Mouse (Mus musculus) naive thymus-derived CD4-positive, alpha-beta T cell, adult 2 months (primary cell): ENCODE results near the gene Cops2.

Source experiments
- DNase-seq: peaks from one replicate; pipeline ENCODE4 v3.0.0-alpha.2; 2011; ENCODE audit warnings: low read depth

Cops2 gene

DNA sequence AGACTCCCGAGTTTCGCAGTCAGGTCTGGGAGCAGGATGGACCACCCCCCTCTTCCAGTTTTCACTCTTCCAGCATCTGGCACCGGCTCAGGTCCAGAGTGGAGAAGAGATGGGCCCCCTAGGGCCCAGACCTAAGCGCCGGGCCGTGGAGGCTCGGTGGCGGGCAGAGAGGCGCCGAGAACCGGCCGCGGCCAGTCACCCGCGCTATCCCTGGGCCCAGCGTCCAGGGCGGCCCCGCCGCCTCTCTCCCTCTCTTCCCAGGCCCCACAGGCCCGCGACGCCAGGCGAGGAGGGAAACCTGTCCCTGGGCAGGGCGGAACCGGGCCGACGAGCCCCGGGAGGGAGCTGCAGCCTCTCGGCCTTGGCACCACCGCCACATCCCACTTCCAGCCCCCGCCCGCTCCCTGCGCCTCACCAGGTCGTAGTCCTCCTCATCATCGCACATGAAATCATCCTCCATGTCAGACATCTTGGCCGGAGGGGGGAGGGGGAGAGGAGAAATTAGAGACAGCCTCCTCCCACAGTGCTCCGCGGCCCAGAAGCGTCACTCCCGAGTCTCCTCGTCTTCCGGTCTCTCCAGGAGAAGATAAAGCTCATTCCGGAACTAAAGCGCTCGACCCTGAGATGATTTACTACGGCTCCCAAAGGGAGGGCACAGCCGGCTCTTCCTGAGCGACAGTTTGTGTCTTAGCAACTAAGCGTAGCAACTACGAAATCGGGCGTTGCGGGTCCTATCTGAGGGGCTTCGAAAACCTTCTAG, at the start of gene Cops2, which contains the start of gene Galk2:
Gene Cops2 (minus strand): TSS at position 619 of the 760 bp plus-strand sequence.
Gene Galk2 (plus strand): TSS at position 589 of the 760 bp plus-strand sequence.
- peak; percentile 97 for DNase-seq

DNA sequence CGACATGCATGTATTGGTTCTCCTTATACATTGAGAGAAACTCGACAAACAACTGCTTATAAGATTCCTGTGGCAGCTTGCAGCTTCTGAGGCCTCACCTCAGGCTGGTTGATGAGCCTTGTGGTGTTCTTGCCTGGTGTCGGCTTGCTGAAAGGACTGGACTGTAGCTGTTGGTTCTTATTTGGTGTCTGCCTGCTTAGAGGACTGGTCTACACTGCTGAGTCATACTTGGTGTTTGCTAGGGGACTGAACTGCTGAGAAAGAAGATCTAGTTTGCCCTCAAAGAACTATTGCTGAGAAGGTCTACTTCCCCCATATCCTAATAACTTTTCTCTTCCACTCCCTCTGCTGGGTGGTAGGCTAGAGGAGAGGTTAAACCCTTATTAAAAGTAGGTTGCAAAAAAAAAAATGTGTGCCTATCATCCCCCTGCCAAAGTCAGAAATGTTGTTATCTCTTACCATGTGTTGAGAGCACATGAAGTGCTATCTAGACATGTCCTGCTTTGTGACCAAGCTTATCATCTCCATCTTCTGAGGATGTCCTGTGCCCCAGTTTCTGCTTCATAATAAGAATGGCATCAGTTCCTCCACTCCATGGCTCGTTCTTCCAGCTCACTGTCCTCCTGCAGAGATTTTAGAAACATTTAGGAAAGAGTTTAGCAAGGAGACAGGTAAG, 48.8 kb upstream of the Cops2 start:
- no peak for DNase-seq

DNA sequence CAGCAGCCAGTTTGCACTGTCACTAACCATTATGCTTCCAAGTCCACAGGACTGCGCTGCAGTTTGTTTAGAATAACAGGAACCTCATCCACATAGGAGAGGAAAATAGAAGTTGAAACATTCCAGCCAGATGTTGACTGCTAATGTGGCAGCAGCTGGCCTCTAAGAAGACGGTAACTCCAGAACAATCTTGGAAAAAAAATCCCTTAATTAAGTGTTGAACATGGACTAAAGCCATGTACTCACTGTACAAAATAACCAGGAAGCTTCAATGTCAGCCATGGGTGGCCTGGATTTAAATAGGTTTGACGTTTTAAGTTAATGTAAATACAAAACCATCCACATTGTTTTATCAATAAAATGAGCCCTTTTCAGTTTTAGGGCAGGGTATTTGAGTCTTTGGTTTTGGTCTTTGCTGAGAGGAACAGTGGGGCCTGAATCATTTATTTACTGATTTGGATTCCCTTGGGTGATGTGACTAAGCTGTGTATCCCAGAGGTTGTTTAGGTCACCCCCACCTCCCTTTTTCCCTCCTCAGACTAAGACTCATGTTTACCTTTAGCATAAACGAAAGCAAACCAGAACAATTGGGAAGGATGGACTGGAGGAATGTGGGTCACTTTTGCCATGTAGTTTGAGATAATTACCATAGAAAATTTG, 47.6 kb upstream of the Cops2 start:
- DNase-seq, result no peak

DNA sequence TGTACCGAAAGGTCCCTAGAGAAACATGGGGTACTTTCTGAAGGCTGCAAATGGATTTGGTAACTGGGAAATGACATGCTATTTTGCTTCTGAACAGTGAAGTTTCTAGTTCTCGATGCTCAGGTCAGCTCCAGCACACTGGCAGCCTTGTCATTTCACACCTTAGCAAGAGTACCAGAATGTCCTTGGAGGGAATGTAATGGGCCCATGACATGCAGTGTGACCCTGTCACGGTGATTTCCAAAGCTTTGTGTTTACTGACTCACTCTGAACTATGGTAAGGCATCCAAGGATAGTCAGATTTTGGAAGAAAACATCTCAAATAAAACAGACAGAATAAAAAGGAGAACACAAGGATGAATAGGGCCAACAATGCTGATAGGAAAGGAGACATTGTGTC, 42.5 kb upstream of the Cops2 start:
- DNase-seq, result no peak

DNA sequence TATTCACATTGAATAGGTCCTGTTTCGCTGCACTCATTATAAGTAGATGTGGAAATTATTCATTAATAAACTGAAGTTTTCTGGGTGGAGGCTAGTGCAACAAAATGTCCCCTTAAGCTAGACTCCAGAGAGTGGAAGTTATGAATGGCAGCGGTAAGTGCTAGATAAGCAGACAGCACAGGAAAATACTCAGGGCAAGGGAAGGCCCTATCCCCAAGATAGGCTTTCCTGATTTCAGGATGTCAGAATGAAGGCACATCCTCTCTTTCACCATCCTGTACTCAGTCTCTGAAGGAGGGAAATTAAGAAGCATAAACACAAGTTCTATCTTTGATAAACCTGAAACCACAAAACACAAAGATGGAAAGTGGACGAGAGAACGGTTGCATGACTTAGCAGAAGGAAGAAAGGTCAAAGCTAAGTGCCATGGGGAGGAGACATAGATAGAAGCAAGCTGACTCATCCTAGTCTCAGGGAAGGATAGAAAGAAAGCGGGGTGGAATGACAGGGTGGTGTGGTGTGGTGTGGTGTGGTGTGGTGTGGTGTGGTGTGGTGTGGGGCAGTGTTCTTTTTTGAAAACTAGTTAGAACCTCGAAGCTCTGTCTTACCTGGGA, 42.0 kb upstream of the Cops2 start:
- no peak for DNase-seq

DNA sequence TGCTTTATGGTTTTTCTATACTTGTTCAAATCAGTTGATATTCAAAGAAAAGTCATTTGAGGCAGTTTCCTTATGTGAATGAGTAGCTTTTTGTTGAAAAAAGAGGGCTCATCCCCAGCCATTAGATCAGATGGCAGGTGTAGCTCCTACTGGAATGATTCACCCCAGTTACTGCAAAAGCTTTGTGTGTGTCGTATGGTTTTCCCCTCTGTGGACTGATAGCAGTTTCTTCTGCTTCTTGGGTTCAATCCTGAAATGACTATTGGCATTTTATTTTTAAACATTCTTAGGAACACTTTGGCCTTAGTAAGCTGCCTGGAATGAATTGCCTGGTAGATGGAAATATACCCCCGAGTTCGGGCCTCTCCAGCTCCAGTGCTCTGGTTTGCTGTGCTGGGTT, 37.4 kb upstream of the Cops2 start:
- DNase-seq, result no peak

DNA sequence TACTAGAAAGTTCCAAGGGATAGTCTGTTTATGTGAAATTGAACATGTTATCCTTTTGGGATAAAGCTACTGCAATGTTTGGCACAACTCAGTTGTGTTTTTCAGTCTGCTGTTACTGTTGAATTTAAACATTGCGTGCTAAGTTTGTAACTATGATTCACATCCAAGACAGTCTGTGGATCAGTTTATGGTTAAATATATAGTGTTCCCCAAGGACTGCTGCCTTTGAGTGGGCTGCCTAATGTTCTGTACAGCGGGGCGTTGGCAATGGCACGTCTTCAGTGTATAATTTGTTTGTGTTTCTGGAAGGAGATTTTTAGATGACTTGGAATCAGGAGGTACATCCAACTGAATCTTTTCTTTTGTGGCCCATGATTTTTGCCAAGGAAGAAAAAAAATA, 36.2 kb upstream of the Cops2 start:
- DNase-seq, result no peak

DNA sequence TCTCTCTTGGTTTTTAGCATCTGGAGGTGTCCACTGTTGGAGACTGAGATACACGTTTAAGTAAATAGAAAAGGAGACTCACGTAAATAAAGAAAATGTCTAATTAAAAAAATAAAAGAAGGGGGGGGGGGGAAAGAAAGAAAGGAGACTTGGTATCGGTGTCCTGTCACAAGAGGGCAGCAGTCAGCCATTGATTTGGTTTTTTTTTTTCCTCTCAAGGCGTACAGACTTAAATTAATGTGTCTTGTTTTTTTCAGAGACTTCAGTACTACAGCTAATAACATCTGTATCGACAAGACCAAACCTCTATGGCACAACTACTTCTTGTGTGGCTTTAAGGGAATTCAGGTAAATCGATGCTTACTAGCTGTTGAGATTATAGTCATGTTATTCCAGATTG, 34.2 kb upstream of the Cops2 start:
- DNase-seq, result peak; percentile 25

DNA sequence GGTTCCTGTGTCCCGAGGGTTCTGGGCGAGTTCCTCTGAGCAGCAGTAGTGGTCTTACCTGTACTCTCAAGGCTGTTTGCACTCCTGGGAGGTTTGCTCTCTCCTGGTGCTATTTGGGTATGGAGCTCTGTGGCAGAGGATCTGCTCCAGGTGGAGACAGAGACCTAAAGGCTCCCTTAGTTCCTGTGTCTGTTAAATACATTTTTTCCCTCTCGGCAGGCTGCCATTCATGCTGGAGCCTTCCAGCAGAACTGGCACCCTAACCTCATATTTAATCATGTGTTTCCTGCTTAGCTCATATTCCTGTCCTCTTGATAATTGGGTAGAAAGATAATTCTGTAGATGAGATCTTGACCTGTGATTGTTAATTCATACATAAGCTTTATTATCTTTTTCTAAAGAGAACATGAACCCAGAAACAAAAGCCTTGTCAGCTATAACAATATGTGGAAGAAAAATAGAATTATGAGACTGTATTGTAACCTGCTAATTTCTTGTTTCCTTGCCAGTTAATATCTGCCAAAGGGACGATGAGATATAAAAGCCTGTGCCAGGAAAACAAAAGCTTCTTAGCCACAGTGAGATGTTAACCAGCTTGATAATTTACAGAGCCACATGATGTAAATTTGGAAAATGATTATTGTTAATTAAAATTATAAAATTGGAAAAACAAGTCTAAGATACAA, 27.1 kb upstream of the Cops2 start:
- no peak for DNase-seq

DNA sequence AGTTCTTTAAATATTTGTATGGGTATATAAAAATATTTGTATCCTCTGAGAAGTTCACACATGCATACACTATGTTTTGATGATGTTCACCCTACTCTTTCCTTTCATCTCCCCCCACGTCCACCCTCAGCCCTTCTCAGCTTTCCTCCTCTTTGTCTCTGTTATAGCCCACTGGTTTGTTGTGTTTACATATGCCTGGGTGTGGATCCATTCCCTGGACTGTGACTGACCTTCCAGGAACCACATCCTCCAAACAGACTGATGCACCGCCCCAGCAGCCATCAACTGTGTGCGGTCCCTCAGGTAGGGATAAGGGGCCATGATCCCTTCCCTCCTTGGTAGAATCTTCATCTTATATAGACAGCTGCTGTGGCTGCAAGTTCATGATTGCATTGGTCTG, 11.2 kb upstream of the Cops2 start:
- no peak for DNase-seq

DNA sequence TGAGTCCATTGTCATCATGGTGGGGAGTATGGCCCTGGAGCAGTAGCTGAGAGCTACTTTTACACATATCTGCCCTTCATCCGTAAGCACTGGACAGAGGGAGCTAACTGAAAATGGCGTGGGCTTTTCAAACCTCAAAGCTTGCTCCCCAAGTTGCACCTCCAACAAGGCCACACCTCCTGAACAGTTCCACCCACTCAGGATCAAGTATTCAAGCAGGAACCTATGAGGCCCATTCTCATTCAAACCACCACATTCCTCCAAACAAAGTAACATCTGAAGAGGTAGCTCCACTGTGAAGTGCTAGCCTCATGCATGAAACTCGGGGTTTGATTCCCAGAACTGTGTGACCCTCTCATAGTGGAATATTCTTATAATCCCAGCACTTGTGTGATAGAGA, 9.4 kb upstream of the Cops2 start:
- DNase-seq, result no peak

DNA sequence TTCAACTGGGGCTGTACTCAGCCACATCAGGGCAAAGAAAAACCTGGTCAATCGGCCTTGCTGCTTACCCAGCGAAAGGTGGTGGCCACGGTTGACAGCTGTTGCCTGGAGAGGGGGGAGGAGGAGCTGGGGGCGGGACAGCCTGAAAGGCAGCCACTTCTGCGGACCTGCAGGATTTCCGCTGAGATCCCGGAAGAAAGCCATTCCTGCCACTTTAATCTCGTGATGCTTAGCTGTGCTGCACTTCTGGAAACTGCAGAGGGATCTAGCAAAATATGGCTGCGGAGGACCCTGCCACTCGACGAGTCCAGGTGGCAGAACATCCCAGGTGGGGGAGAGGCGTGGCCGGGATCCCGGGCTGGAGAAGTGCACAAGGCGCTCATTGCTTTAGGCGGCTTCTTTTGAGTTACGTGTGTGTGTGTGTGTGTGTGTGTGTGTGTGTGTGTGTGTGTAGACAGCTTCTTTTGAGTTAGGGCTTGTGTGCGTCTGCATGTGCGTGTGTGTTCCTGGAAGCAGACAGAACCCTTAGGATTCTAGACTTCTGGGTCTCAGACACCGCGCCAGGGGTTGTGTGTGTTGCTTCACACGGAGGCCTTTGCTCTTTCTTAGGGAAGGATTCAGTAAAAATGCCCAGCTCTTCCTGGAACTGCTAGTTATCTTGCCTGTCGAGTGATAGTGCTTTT, 7.3 kb upstream of the Cops2 start:
- peak; percentile 80 for DNase-seq

DNA sequence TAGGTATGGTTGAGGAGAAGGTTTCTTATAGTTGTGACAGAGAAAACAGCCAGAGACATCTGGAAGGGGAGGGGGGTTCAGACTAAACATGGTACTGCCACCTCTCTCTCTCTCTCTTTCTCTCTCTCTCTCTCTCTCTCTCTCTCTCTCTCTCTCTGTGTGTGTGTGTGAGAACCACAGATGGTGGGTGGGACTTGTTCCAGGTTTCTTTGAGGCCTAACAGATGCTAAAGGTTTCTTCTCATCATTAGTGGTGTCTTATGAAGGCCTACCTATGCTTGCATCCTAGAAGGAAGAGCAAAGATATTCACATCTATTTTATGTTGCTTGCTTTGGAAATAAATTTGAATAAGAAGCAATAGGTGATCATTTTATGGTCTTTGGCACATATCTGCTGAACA, 6.6 kb upstream of the Cops2 start:
- DNase-seq, result no peak

DNA sequence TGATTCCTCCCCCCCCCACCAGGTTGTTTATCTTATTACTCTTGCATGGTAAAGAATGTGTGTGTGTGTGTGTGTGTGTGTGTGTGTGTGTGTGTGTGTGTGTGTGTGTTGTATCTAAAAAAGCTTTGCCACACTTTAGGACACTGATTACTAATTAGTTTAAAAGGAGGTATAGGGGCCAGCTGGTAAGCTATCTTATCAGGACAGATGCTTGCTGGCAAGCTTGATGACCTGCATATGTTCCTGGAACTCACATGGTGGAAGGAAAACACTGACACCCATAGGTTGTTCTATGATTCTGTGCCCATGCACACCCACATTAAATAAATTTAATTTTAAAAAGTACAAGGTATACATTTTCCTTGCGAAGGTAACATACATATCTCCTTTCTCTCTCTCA, 5.6 kb upstream of the Cops2 start:
- DNase-seq, result no peak

DNA sequence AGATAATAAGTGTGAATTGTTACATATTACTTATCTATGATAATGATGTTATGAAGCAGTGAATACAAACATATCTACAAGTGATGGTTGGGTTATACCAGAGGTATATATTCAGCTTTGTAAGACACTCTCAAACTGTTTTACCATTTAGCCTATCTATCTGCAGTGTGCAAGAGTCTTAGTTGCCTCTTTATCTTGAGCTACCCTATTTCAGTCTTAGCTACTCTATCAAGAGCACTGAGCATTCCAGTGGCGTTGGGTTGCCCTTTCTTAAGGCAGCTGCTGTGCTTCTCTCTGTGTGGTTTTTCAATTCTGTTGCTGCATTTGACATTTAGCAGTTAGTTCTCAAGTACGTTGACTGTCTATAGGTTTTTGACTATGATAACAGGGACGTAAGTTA, 4.9 kb upstream of the Cops2 start:
- no peak for DNase-seq

DNA sequence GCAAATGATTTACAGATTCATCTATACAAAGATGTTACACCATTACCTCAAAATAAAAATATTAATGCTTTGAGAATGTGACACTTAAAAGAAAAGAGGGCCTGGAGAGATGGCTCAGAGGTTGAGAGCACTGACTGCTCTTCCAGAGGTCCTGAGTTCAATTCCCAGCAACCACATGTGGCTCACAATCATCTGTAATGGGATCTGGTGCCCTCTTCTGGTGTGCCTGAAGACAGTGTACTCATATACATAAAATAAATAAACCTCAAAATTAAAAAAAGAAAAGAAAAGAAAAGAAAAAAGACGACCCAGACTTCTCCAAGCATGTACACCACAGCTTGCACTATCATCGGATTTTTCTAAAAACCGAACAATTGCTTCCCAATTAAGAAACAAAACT, 1.2 kb downstream of the Cops2 start:
- DNase-seq, result no peak

DNA sequence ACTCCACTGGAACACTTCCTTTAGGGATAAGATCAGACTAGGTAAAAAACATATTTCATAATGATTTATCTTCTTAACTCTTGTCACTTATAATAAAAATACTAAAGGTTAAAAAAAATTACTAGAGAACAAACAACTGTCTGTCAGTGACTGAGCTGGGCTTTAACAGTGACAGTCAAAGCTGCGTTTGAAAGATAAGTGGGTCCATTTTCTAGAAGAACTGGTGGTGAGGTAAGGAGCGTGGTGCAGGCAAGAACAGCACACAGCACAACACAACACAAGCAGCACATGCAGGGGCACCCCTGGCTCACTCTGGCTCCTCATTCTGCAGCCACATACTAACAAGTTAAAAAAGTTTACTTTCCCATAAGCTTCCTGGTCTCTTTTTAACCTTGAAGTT, 7.7 kb downstream of the Cops2 start:
- no peak for DNase-seq

DNA sequence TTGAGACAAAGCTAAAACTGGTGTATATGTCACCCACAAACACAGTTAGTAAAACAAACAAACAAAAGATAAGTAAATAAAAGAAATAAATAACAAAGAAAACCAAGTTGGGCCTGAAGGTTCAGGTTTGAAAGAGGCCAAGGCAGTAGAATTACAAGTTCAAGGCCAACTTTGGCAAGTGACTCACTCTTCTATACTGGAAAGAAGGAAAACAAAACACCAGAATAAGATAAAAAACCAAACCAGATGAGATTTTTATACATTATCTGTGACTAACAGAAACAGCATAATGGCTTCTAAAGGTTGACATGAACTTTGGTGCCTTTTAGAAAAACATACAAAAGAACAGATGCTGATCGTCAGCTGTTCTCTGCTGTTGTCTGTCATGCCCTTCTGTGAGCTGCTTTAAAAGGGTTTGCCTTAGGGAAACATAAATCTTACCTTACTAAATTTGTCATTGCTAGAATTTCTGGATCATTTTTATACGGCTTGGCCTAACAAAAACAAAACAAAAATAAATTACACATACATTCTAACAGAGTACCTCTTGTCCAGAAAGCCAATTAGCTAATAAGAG, 20.1 kb downstream of the Cops2 start:
- DNase-seq, result no peak

DNA sequence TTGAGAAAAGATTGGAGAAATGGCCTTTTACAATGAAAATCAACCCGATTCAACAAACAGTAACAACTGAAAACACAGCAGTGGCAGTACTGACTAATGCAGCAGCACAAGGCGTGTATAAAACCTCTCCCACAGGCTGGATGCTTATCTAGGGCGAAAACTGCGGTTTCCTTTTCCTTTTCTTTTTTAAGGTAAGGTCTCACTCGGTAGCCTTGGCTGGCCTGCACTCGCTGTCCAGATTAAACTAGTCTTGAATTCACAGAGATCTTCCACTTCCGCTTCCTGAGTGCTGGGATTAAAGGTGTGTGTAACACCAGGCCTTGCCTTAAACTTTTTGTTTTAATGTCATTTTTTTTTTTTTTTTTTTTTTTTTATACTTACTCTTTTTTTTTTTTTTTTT, 20.8 kb downstream of the Cops2 start:
- DNase-seq, result no peak

DNA sequence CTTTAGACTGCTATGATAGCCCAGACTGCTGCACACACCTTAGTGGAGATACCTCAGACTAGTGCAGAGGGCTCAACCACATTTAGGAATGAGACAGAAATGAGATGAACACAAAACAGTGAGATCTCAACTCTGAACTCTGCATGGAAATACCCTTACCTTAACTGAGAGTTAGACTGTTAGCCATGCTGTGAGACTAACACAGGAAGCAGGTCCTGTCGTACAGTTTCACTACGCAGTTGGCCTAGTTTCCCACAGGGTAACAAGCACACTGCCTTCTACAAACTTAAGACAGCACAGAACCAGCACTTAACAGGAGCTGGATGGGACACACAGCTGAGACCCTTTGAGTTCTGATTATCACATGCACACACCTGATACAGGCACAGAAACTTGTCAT, 29.0 kb downstream of the Cops2 start:
- no peak for DNase-seq

DNA sequence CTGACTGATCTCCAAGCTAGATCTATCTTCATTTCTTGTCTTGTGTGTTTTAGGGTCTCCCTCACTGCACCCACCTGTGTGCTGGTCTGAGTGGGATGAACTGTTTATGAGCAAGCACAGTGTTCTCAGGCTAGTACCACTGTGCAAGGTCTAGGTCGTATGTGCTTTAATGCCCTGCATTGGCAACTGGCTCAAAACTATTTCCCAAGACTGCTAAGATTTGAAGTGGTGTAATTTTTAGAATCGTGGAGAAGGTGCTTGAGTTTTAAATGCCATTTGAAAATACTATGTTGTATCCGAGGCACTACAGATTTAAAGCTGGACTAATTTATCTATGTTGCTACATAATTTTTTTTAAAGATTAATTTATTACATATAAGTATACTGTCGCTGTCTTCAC, 31.0 kb downstream of the Cops2 start:
- DNase-seq, result no peak
